Mouse (Mus musculus) lung, postnatal 14 days (tissue): ENCODE results near the gene Zfhx3.

Experiments
- DNase-seq: peaks from one replicate; pipeline ENCODE4 v3.0.0; 2021

Gene Zfhx3

GRCm38 (mm10) chr8:108724818-108725506, 782.5 kb downstream of the Zfhx3 start:
- DNase-seq = no peak

GRCm38 (mm10) chr8:108725631-108726030, 783.2 kb downstream of the Zfhx3 start:
- no peak for DNase-seq

GRCm38 (mm10) chr8:108726541-108727241, 784.2 kb downstream of the Zfhx3 start:
- no peak for DNase-seq

- DNase-seq = no peak
Measured at GRCm38 (mm10) chr8:108729169-108729568, 786.7 kb downstream of the Zfhx3 start.

GRCm38 (mm10) chr8:108729667-108730329, 787.4 kb downstream of the Zfhx3 start:
- no peak for DNase-seq

- no peak for DNase-seq
Measured at GRCm38 (mm10) chr8:108730907-108731440, 788.5 kb downstream of the Zfhx3 start.

GRCm38 (mm10) chr8:108732500-108732899, 790.1 kb downstream of the Zfhx3 start:
- DNase-seq = no peak

- no peak for DNase-seq
Measured at GRCm38 (mm10) chr8:108733385-108733784, 790.9 kb downstream of the Zfhx3 start.

- DNase-seq = peak; percentile 50
Measured at GRCm38 (mm10) chr8:108736442-108736841, 794.0 kb downstream of the Zfhx3 start.

- no peak for DNase-seq
Measured at GRCm38 (mm10) chr8:108738179-108738578, 795.7 kb downstream of the Zfhx3 start.

- DNase-seq = no peak
Measured at GRCm38 (mm10) chr8:108739517-108739916, 797.1 kb downstream of the Zfhx3 start.

- DNase-seq = no peak
Measured at GRCm38 (mm10) chr8:108740443-108740842, 798.0 kb downstream of the Zfhx3 start.

GRCm38 (mm10) chr8:108741651-108742050, 799.2 kb downstream of the Zfhx3 start:
- no peak for DNase-seq

- DNase-seq = no peak
Measured at GRCm38 (mm10) chr8:108742465-108742864, 800.0 kb downstream of the Zfhx3 start.

GRCm38 (mm10) chr8:108743238-108743637, 800.8 kb downstream of the Zfhx3 start:
- peak; percentile 31 for DNase-seq

GRCm38 (mm10) chr8:108745551-108745950, 803.1 kb downstream of the Zfhx3 start:
- no peak for DNase-seq

- no peak for DNase-seq
Measured at GRCm38 (mm10) chr8:108748095-108748494, 805.7 kb downstream of the Zfhx3 start.

GRCm38 (mm10) chr8:108748851-108749376, 806.5 kb downstream of the Zfhx3 start:
- DNase-seq = no peak

GRCm38 (mm10) chr8:108750806-108751205, 808.4 kb downstream of the Zfhx3 start:
- no peak for DNase-seq

GRCm38 (mm10) chr8:108754556-108754955, 812.1 kb downstream of the Zfhx3 start:
- DNase-seq = no peak

GRCm38 (mm10) chr8:108755400-108756325, 813.2 kb downstream of the Zfhx3 start:
- DNase-seq = no peak
